Mouse (Mus musculus): ENCODE measurements at regions not wholly inside any gene's neighbourhood (a gene's known extent, or its start where the extent isn't known, plus 50 kb on each side); places are given as distances from the start of the nearest gene placed in this dataset.

DNA sequence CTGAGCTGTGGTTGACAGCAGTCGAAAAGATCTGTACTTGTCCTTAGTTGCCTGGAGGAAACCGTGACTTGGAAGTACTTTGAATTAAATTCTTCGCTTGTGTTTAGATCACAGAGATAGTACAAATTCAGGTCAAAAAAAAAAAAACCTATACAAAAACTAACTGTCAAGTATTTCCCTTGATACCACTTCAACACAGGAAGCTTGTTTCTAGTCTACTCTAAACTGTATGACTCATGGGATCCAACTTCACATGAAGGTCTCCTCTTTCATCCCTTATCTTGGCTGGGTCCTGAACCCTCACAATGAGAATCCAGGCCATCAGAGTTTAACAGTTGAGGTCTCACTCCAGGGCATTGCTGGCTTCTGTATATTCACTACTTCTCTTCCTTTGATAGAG lies 54.8 kb downstream of the Tmem30b start:
- TF ChIP-seq CTCF (IDR thresholded peaks at IDR 0.05; ENCODE audit: borderline replicate concordance, insufficient read depth, low read length) (no peak), POLR2A (IDR thresholded peaks at IDR 0.05; ENCODE audit: low read depth, low read length) (no peak)
- Histone ChIP-seq H3K27ac (ENCODE audit: insufficient read depth, low read length) (no peak overlapping the region), H3K4me1 (ENCODE audit: control insufficient read depth, insufficient read depth, low read length) (no peaks in the 10 kb centered on the region), H3K4me3 (ENCODE audit: insufficient read depth, low read length) (no peak overlapping the region)

- Histone ChIP-seq H3K4me3 (ENCODE audit: insufficient read depth, low read length) (no peak overlapping the region), H3K27ac (ENCODE audit: insufficient read depth, low read length) (no peak overlapping the region), H3K4me1 (ENCODE audit: control insufficient read depth, insufficient read depth, low read length) (no peaks in the 10 kb centered on the region)
- TF ChIP-seq CTCF (IDR thresholded peaks at IDR 0.05; ENCODE audit: borderline replicate concordance, insufficient read depth, low read length) (no peak), POLR2A (IDR thresholded peaks at IDR 0.05; ENCODE audit: low read depth, low read length) (no peak)
Measured at GRCm38 (mm10) chr12:73482858-73483257, 63.3 kb downstream of the Tmem30b start.

GRCm38 (mm10) chr12:73482275-73482674 lies 63.9 kb downstream of the Tmem30b start:
- no peak overlapping the region for H3K4me3 ChIP-seq (ENCODE audit: insufficient read depth, low read length)
- H3K27ac ChIP-seq (ENCODE audit: insufficient read depth, low read length): no peak overlapping the region
- no peak for TF ChIP-seq POLR2A (IDR thresholded peaks at IDR 0.05; ENCODE audit: low read depth, low read length)
- no peak for TF ChIP-seq CTCF (IDR thresholded peaks at IDR 0.05; ENCODE audit: borderline replicate concordance, insufficient read depth, low read length)
- H3K4me1 ChIP-seq (ENCODE audit: control insufficient read depth, insufficient read depth, low read length): no peaks in the 10 kb centered on the region

DNA sequence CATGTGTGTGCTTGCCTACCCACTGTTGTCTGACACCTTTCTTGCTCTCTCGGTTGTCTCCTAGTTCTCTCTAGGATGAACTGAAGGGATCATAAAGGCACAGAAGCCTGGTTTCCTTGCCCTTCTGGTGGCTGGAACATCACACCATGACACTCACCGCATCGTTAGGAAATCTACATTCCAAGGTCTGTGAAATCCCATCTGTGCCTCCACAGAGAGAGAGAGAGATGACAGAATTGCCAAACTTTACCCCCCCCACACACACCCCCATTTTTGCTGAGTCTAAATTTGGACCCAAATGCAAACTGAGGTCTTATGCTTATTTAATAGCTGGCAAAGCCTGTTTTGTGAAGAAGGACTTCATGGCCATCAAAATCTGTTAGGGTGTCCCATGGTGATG lies 64.5 kb downstream of the Tmem30b start:
- Histone ChIP-seq H3K4me3 (ENCODE audit: insufficient read depth, low read length) (no peak overlapping the region), H3K27ac (ENCODE audit: insufficient read depth, low read length) (no peak overlapping the region), H3K4me1 (ENCODE audit: control insufficient read depth, insufficient read depth, low read length) (peaks cover 1% of the 10 kb centered on the region; the same call in 1 of the 2 replicates)
- TF ChIP-seq CTCF (IDR thresholded peaks at IDR 0.05; ENCODE audit: borderline replicate concordance, insufficient read depth, low read length) (no peak), POLR2A (IDR thresholded peaks at IDR 0.05; ENCODE audit: low read depth, low read length) (no peak)

- Histone ChIP-seq H3K4me3 (ENCODE audit: insufficient read depth, low read length) (no peak overlapping the region), H3K4me1 (ENCODE audit: control insufficient read depth, insufficient read depth, low read length) (peaks cover 6% of the 10 kb centered on the region; the same call in 1 of the 2 replicates), H3K27ac (ENCODE audit: insufficient read depth, low read length) (no peak overlapping the region)
- TF ChIP-seq CTCF (IDR thresholded peaks at IDR 0.05; ENCODE audit: borderline replicate concordance, insufficient read depth, low read length) (no peak), POLR2A (IDR thresholded peaks at IDR 0.05; ENCODE audit: low read depth, low read length) (no peak)
Measured at GRCm38 (mm10) chr12:73481165-73481564, 65.0 kb downstream of the Tmem30b start.

DNA sequence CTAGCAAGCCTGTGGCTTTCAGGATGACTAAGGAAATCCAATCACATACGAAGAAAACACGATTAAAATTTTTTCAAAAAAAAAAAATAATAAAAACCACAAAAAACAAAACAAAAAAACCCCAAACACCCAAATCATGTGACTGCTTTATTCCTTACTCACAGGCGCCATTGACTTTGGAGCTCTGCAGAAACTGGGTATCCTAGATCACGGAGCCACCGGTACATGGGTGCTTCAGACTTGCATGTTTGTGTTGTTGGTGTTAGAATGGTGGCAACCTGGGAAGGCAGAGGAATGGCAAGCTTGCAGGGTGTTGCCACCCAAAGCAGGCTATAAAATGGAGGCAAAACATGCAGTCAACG lies 65.6 kb downstream of the Tmem30b start:
- Histone ChIP-seq H3K4me1 (ENCODE audit: control insufficient read depth, insufficient read depth, low read length) (peaks cover 6% of the 10 kb centered on the region; the same call in 1 of the 2 replicates), H3K4me3 (ENCODE audit: insufficient read depth, low read length) (no peak overlapping the region), H3K27ac (ENCODE audit: insufficient read depth, low read length) (no peak overlapping the region)
- TF ChIP-seq POLR2A (IDR thresholded peaks at IDR 0.05; ENCODE audit: low read depth, low read length): no peak
- TF ChIP-seq CTCF (IDR thresholded peaks at IDR 0.05; ENCODE audit: borderline replicate concordance, insufficient read depth, low read length): no peak

- TF ChIP-seq POLR2A (IDR thresholded peaks at IDR 0.05; ENCODE audit: low read depth, low read length) (no peak), CTCF (IDR thresholded peaks at IDR 0.05; ENCODE audit: borderline replicate concordance, insufficient read depth, low read length) (no peak)
- Histone ChIP-seq H3K27ac (ENCODE audit: insufficient read depth, low read length) (no peak overlapping the region), H3K4me1 (ENCODE audit: control insufficient read depth, insufficient read depth, low read length) (peaks cover 6% of the 10 kb centered on the region; the same call in 1 of the 2 replicates), H3K4me3 (ENCODE audit: insufficient read depth, low read length) (no peak overlapping the region)
Measured at GRCm38 (mm10) chr12:73479932-73480609, 66.1 kb downstream of the Tmem30b start.

DNA sequence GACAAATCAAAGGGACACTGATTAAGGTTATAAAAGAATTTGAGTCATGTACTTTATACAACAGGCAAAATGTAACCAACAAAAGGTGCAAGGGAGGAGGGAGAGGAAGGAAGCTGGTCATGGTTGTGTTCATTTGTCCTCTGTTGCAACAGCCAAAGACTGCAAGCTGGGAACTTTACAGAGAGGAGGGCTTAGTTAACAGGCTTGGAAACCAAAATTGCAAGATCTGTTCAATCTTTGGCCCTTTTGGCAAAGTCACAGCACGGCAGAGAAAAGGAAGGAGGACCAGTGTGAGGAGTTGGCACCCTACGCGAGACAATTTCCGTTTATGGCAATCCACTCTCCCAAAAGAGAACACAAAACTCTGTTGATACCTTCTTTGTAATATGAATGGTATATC lies 67.6 kb downstream of the Tmem30b start:
- no peak overlapping the region for H3K27ac ChIP-seq (ENCODE audit: insufficient read depth, low read length)
- no peak for TF ChIP-seq POLR2A (IDR thresholded peaks at IDR 0.05; ENCODE audit: low read depth, low read length)
- no peak for TF ChIP-seq CTCF (IDR thresholded peaks at IDR 0.05; ENCODE audit: borderline replicate concordance, insufficient read depth, low read length)
- H3K4me1 ChIP-seq (ENCODE audit: control insufficient read depth, insufficient read depth, low read length): peaks cover 6% of the 10 kb centered on the region; the same call in 1 of the 2 replicates
- no peak overlapping the region for H3K4me3 ChIP-seq (ENCODE audit: insufficient read depth, low read length)

DNA sequence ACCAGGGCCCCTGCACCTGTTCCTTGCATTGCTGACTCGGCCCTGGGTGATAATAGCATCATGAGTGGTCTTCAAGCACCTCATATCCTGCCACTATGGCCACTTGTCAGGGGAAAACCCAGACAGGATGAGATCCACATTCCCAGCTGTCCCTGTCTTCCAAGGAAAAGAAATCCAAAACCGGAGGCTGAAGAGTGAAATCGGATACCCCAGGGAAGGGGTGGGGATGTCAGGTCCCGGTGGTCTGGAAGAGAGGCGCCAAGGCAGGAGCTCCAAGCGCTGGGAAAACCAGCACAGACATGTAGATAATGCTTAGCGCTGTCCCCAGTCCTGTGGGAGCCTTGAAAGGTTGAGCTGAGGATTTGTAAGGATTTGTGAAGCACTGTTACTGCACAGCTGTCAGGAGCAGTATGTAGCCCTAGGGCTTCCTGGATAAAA lies 69.8 kb downstream of the Tmem30b start:
- peaks cover 11% of the 10 kb centered on the region for H3K4me1 ChIP-seq (ENCODE audit: control insufficient read depth, insufficient read depth, low read length)
- no peak overlapping the region for H3K27ac ChIP-seq (ENCODE audit: insufficient read depth, low read length)
- H3K4me3 ChIP-seq (ENCODE audit: insufficient read depth, low read length): no peak overlapping the region
- TF ChIP-seq CTCF (IDR thresholded peaks at IDR 0.05; ENCODE audit: borderline replicate concordance, insufficient read depth, low read length): no peak
- TF ChIP-seq POLR2A (IDR thresholded peaks at IDR 0.05; ENCODE audit: low read depth, low read length): no peak

- no peak for TF ChIP-seq CTCF (IDR thresholded peaks at IDR 0.05; ENCODE audit: borderline replicate concordance, insufficient read depth, low read length)
- TF ChIP-seq POLR2A (IDR thresholded peaks at IDR 0.05; ENCODE audit: low read depth, low read length): no peak
- Histone ChIP-seq H3K27ac (ENCODE audit: insufficient read depth, low read length) (no peak overlapping the region), H3K4me3 (ENCODE audit: insufficient read depth, low read length) (no peak overlapping the region), H3K4me1 (ENCODE audit: control insufficient read depth, insufficient read depth, low read length) (peaks cover 11% of the 10 kb centered on the region)
Measured at GRCm38 (mm10) chr12:73475774-73476173, 70.4 kb downstream of the Tmem30b start.

Data from embryonic fibroblast, embryonic 13.5 days (primary cell).